Mouse (Mus musculus) small intestine, adult 2 months (tissue): ENCODE data around the gene Trim44.

Source experiments
- CTCF ChIP-seq: fragments of 200-500 bp; IDR thresholded peaks from 2 replicates; pipeline ENCODE4 v1.5.1; 2012; ENCODE audit warnings: low read depth, mild to moderate bottlenecking, control low read depth, inconsistent platforms, low read length, moderate library complexity, mixed read lengths; ENCODE audit not compliant: insufficient replicate concordance, insufficient read length; ENCODE audit errors: extremely low read depth
- POLR2A ChIP-seq: fragments of 200-500 bp; IDR thresholded peaks from 2 replicates; pipeline ENCODE4 v1.6.1; 2012; ENCODE audit warnings: low read depth, mild to moderate bottlenecking, control low read depth, inconsistent platforms, low read length, moderate library complexity

- TF ChIP-seq POLR2A (no peak), CTCF (no peak)
These were observed 26.3 kb upstream of the Trim44 start for GRCm38 (mm10) chr2:102433879-102434278.
